Mouse (Mus musculus): ENCODE results near the gene Il16. TPM values are rescaled to one million over a fixed set of nuclear protein-coding genes. Genes with fewer than 3 reads are reported as not detected.
A peak's percentile ranks its signal among the peaks of the same experiment; 100 is the strongest.

The Il16 gene
- polyA plus RNA-seq, 1 experiment from 2014 or later = 4.9 TPM

- H3K27ac ChIP-seq = no peak overlapping the region
- WGBS = 75% methylated on average over 3 of the region's 3 CpGs
- peaks cover 13% of the 10 kb centered on the region for H3K4me1 ChIP-seq
- H3K27me3 ChIP-seq = no peaks in the 10 kb centered on the region
- H3K36me3 ChIP-seq = no peaks in the 10 kb centered on the region
- no peak overlapping the region for H3K9ac ChIP-seq
- no peak overlapping the region for H3K4me3 ChIP-seq
- no peak overlapping the region for H3K4me2 ChIP-seq
- H3K9me3 ChIP-seq = no peaks in the 10 kb centered on the region
- no peak for ATAC-seq (ENCODE audit: insufficient number of reproducible peaks, insufficient read depth, low FRiP score, low TSS enrichment, low read depth)
These were observed 129.3 kb downstream of the Il16 start for GRCm38 (mm10) chr7:83616268-83616667.

DNA sequence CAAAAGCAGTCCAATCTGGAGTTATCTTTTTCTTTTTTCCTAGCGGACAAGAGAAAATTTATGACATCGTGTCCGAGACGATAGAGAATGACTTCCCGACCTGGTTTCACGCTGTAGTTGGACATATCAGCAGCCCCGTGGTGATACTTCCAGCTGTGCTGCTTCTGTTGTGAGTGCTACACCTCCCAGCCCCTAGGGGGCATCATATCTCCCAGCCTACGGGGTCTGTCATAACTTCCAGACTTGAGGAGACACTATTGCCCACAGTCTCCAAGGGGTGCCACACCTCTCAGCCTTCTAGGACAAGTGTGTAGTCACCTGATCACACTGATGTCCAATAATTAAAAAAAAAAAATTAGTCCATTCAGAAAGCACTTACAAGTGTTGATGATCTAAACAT is 129.7 kb downstream of the Il16 start:
- no peak for ATAC-seq (ENCODE audit: insufficient number of reproducible peaks, insufficient read depth, low FRiP score, low TSS enrichment, low read depth)
- Histone ChIP-seq H3K4me2 (no peak overlapping the region), H3K4me1 (peaks cover 13% of the 10 kb centered on the region), H3K36me3 (no peaks in the 10 kb centered on the region), H3K4me3 (no peak overlapping the region), H3K9me3 (no peaks in the 10 kb centered on the region), H3K27me3 (no peaks in the 10 kb centered on the region), H3K27ac (no peak overlapping the region), H3K9ac (no peak overlapping the region)
- 92% methylated on average over 8 of the region's 8 CpGs for WGBS

DNA sequence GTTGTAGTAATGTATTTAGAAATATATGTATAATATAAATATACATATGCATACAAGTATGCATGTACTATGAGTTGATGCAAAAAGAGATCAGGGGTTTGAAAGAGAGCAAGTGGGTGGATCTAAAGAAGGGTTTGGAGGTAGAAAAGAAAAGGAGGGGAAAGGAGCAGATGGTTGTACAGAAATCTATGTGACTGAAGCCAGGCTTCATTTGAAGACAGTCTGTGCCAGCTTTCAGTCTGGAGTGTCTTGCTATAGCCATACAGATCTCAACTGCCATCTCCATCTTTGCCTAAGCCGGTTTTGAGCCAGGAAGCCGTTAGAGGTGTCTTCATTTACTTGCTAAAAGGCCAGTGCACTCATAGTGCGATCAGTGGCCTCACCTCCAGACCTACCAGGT is 130.3 kb downstream of the Il16 start:
- H3K27me3 ChIP-seq = no peaks in the 10 kb centered on the region
- peaks cover 13% of the 10 kb centered on the region for H3K4me1 ChIP-seq
- no peak overlapping the region for H3K9ac ChIP-seq
- 89% methylated on average over 3 of the region's 3 CpGs for WGBS
- no peak for ATAC-seq (ENCODE audit: insufficient number of reproducible peaks, insufficient read depth, low FRiP score, low TSS enrichment, low read depth)
- no peak overlapping the region for H3K4me2 ChIP-seq
- no peak overlapping the region for H3K27ac ChIP-seq
- no peaks in the 10 kb centered on the region for H3K9me3 ChIP-seq
- no peak overlapping the region for H3K4me3 ChIP-seq
- H3K36me3 ChIP-seq = no peaks in the 10 kb centered on the region

GRCm38 (mm10) chr7:83611886-83612285 is 133.6 kb downstream of the Il16 start:
- H3K27me3 ChIP-seq = no peaks in the 10 kb centered on the region
- no peak for ATAC-seq (ENCODE audit: insufficient number of reproducible peaks, insufficient read depth, low FRiP score, low TSS enrichment, low read depth)
- H3K4me3 ChIP-seq = no peak overlapping the region
- 80% methylated on average over 1 of the region's 1 CpGs for WGBS
- no peaks in the 10 kb centered on the region for H3K9me3 ChIP-seq
- no peaks in the 10 kb centered on the region for H3K36me3 ChIP-seq
- H3K9ac ChIP-seq = no peak overlapping the region
- H3K27ac ChIP-seq = no peak overlapping the region
- peaks cover 5% of the 10 kb centered on the region for H3K4me1 ChIP-seq
- H3K4me2 ChIP-seq = no peak overlapping the region

GRCm38 (mm10) chr7:83609891-83610290 is 135.6 kb downstream of the Il16 start:
- Histone ChIP-seq H3K9me3 (no peaks in the 10 kb centered on the region), H3K27me3 (no peaks in the 10 kb centered on the region), H3K36me3 (no peaks in the 10 kb centered on the region), H3K4me1 (peaks cover 13% of the 10 kb centered on the region), H3K4me2 (no peak overlapping the region), H3K9ac (no peak overlapping the region), H3K4me3 (no peak overlapping the region), H3K27ac (no peak overlapping the region)
- 97% methylated on average over 4 of the region's 4 CpGs for WGBS
- ATAC-seq (ENCODE audit: insufficient number of reproducible peaks, insufficient read depth, low FRiP score, low TSS enrichment, low read depth) = no peak

DNA sequence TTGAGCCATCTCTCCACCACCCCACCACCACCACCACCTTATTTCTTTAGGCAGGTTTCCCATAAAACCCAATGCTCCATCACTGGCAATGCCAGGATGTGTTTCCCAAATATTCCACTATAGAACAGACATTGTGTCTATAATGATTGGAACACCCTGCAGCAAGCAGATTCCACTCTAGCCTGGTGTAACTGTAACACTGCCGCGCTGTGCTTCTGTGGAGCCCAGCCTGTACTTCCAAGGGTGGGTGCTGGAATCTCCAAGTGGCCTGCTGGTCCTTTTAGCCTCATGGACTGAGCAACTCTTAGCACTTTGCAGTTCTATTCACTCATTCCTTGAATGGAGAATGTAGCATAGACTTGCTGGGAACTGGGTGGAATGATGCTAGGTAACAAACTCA is 138.7 kb downstream of the Il16 start:
- Histone ChIP-seq H3K9ac (no peak overlapping the region), H3K9me3 (no peaks in the 10 kb centered on the region), H3K4me3 (no peak overlapping the region), H3K4me1 (peaks cover 29% of the 10 kb centered on the region), H3K4me2 (no peak overlapping the region), H3K36me3 (no peaks in the 10 kb centered on the region), H3K27me3 (no peaks in the 10 kb centered on the region), H3K27ac (no peak overlapping the region)
- 93% methylated on average over 2 of the region's 2 CpGs for WGBS
- ATAC-seq (ENCODE audit: insufficient number of reproducible peaks, insufficient read depth, low FRiP score, low TSS enrichment, low read depth) = no peak

DNA sequence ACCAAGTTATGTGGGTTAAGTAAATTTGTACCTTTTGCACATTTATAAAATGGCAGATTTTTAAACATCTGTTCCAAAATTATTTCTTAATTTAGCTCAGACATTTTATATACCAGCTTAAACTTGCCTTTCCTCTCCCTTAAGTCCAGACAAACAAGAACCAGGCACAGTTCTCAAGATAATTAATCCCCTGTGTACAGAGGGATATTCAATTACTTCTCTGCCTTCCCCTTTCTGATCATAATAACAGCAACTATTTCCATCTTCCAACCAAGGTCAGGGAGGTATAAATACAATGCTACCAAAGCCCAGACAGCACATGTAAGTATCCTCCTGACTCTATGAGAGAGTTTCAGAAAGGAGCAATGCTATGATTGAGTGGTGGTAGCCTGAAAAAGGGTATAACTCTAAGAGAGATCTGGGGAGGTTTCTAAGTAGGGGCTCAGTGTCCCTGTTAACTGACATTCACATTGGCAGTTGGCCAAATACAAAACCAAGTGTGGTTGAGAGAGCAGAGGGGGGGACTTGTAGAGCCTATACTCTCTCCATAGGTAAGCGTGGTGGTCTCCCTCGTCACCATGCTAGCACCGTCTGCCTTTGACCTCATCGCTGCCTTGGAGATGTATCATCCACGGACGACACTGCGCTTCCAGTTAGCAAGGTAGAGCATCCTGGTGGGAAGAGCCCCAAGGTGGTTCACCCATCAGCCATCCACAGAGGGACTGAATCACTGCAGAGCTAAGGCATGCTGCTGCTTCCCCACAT is 141.2 kb downstream of the Il16 start:
- Histone ChIP-seq H3K27ac (no peak overlapping the region), H3K27me3 (no peaks in the 10 kb centered on the region; the same call in 1 of the 2 replicates), H3K4me2 (no peak overlapping the region), H3K36me3 (no peaks in the 10 kb centered on the region), H3K4me3 (no peak overlapping the region), H3K9ac (no peak overlapping the region), H3K4me1 (peaks cover 29% of the 10 kb centered on the region), H3K9me3 (no peaks in the 10 kb centered on the region)
- ATAC-seq (ENCODE audit: insufficient number of reproducible peaks, insufficient read depth, low FRiP score, low TSS enrichment, low read depth) = 0 out of 2 replicates have a peak, but pooled peaks have one; percentile 56
- 78% methylated on average over 7 of the region's 7 CpGs for WGBS

DNA sequence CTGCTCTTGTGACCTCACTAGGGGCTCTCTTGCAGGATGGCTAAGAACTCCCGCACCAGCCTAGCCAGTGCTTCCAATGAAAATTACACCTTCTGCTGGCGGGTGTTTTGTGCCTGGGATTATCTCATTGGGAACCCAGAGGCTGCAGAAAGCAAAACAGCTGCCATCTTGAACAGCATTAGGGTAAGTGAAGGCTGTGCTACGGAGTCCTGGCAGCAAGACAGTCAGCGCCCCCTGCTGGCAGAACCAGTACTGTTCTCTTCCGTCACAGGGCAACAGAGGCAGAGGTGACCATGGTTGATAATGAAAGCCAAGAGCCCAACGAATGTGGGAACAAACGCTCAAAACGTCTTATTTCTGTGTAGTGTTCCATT is 145.6 kb downstream of the Il16 start:
- H3K4me2 ChIP-seq = no peak overlapping the region
- ATAC-seq (ENCODE audit: insufficient number of reproducible peaks, insufficient read depth, low FRiP score, low TSS enrichment, low read depth) = no peak
- WGBS = 61% methylated on average over 8 of the region's 8 CpGs

DNA sequence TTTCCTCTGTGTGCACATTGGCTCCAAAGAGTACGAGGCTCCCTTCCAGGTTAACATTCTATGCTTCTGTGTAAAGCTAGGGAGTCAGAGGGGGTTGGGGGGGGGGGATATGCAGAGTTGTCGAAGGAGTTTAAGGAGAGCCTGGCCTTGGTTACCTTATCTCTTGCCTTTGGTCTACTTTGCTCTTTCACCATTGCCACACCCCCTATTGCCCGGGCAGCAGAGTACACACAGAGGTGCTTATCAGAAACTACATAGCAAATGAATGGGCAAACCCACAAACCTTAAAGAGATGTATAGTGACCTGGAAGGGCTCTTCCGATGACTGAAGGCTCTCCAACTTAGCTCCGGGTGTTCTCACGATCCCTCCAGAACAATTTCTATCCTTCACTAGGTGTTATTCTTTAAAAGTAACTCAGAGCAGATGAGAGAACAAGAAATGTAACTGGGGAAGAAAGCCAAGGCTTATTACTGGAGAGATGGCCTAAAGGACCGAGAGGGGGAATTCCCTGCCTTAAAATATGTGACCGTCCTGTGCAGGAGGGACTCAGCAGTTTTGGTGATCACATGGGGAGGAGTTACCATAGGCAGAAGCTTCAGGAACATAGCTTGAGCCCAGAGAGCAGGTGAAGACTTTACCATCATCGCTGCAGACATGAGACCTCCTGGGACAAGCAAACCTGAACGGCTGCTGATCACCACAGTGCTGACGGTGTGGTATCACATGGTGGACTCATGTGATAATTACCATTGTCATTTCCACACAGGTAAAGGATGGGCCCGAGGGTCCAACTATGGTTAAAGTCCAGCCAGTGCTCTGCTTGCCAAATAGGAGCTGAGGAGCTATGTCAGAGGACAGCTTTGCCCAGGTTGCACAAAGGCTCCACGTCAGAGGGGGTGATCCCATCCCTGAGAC is 146.3 kb downstream of the Il16 start:
- WGBS = 88% methylated on average over 13 of the region's 13 CpGs
- no peaks in the 10 kb centered on the region for H3K9me3 ChIP-seq
- no peaks in the 10 kb centered on the region for H3K36me3 ChIP-seq
- peaks cover 9% of the 10 kb centered on the region for H3K4me1 ChIP-seq
- ATAC-seq (ENCODE audit: insufficient number of reproducible peaks, insufficient read depth, low FRiP score, low TSS enrichment, low read depth) = no peak
- H3K4me2 ChIP-seq = no peak overlapping the region
- H3K4me3 ChIP-seq = no peak overlapping the region
- H3K9ac ChIP-seq = no peak overlapping the region
- no peaks in the 10 kb centered on the region; the same call in 1 of the 2 replicates for H3K27me3 ChIP-seq
- H3K27ac ChIP-seq = no peak overlapping the region

More for the DNA sequence above, 145.6 kb downstream of the Il16 start:
- H3K9ac ChIP-seq = no peak overlapping the region
- no peak overlapping the region for H3K27ac ChIP-seq
- no peaks in the 10 kb centered on the region; the same call in 1 of the 2 replicates for H3K27me3 ChIP-seq
- H3K4me3 ChIP-seq = no peak overlapping the region
- peaks cover 16% of the 10 kb centered on the region for H3K4me1 ChIP-seq
- H3K36me3 ChIP-seq = no peaks in the 10 kb centered on the region
- no peaks in the 10 kb centered on the region for H3K9me3 ChIP-seq

- WGBS = 93% methylated on average over 3 of the region's 3 CpGs
- Histone ChIP-seq H3K27ac (no peak overlapping the region), H3K9me3 (no peaks in the 10 kb centered on the region), H3K4me2 (no peak overlapping the region), H3K27me3 (no peaks in the 10 kb centered on the region; the same call in 1 of the 2 replicates), H3K36me3 (no peaks in the 10 kb centered on the region), H3K9ac (no peak overlapping the region), H3K4me3 (no peak overlapping the region), H3K4me1 (no peaks in the 10 kb centered on the region)
- ATAC-seq (ENCODE audit: insufficient number of reproducible peaks, insufficient read depth, low FRiP score, low TSS enrichment, low read depth) = no peak
These were observed 148.5 kb downstream of the Il16 start for GRCm38 (mm10) chr7:83597063-83597462.

DNA sequence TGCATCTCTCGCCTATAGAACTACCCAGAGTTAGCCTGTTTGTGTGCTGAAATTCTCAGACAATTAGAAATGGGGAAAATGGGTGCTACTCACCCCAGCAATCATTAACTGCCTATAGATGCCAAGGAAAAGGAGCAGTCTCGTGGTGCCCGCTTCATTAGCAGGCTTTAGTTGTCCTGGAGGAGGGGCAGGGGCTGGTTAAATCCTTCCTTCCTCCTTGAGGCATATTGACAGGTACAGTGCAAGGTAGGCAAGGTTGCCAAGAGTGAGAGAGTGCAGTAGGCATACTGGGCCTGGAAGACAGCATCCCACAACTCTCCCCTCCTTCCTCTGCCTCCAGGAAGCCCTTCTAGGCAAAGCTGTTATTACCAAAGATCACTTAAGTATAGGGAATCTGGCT is 151.5 kb downstream of the Il16 start:
- 77% methylated on average over 3 of the region's 3 CpGs for WGBS
- no peaks in the 10 kb centered on the region for H3K36me3 ChIP-seq
- H3K4me3 ChIP-seq = no peak overlapping the region
- H3K9me3 ChIP-seq = no peaks in the 10 kb centered on the region
- H3K4me1 ChIP-seq = no peaks in the 10 kb centered on the region
- H3K9ac ChIP-seq = no peak overlapping the region
- H3K27me3 ChIP-seq = no peaks in the 10 kb centered on the region
- H3K4me2 ChIP-seq = no peak overlapping the region
- no peak for ATAC-seq (ENCODE audit: insufficient number of reproducible peaks, insufficient read depth, low FRiP score, low TSS enrichment, low read depth)
- H3K27ac ChIP-seq = no peak overlapping the region
